Mouse (Mus musculus) skeletal muscle tissue, adult 2 months (tissue): Measurements from ENCODE around the gene Chd8.

Experiments
- DNase-seq: peaks from one replicate; pipeline ENCODE4 v3.0.0-alpha.2; 2012; ENCODE audit warnings: low read depth, low spot score

Chd8 gene

GRCm38 (mm10) chr14:52199412-52199811 lies 58.2 kb downstream of the Chd8 start:
- no peak for DNase-seq

GRCm38 (mm10) chr14:52198141-52198540 lies 59.4 kb downstream of the Chd8 start:
- DNase-seq, result no peak

GRCm38 (mm10) chr14:52197156-52197878 lies 60.3 kb downstream of the Chd8 start, which contains the start of gene Supt16:
Gene Supt16, minus strand, starts transcription at chr14:52197416.
- peak; percentile 64 for DNase-seq

GRCm38 (mm10) chr14:52196230-52197155 lies 61.1 kb downstream of the Chd8 start:
- no peak for DNase-seq

GRCm38 (mm10) chr14:52195691-52196090 lies 61.9 kb downstream of the Chd8 start:
- DNase-seq, result no peak

- no peak for DNase-seq
These were observed 66.7 kb downstream of the Chd8 start for GRCm38 (mm10) chr14:52190740-52191359.

GRCm38 (mm10) chr14:52189519-52189918 lies 68.1 kb downstream of the Chd8 start:
- DNase-seq, result no peak

- DNase-seq, result no peak
These were observed 68.8 kb downstream of the Chd8 start for GRCm38 (mm10) chr14:52188788-52189187.

GRCm38 (mm10) chr14:52166571-52166970 lies 91.0 kb downstream of the Chd8 start:
- DNase-seq, result no peak

- no peak for DNase-seq
These were observed 96.7 kb downstream of the Chd8 start for GRCm38 (mm10) chr14:52160911-52161310.

- no peak for DNase-seq
These were observed 102.6 kb downstream of the Chd8 start for GRCm38 (mm10) chr14:52155008-52155407.

GRCm38 (mm10) chr14:52152613-52153012 lies 105.0 kb downstream of the Chd8 start:
- DNase-seq, result no peak

- DNase-seq, result no peak
These were observed 105.4 kb downstream of the Chd8 start for GRCm38 (mm10) chr14:52152179-52152578.

- DNase-seq, result no peak
These were observed 107.7 kb downstream of the Chd8 start for GRCm38 (mm10) chr14:52149888-52150287.
